Mouse (Mus musculus): ENCODE data around the gene Gprc6a.

DNA sequence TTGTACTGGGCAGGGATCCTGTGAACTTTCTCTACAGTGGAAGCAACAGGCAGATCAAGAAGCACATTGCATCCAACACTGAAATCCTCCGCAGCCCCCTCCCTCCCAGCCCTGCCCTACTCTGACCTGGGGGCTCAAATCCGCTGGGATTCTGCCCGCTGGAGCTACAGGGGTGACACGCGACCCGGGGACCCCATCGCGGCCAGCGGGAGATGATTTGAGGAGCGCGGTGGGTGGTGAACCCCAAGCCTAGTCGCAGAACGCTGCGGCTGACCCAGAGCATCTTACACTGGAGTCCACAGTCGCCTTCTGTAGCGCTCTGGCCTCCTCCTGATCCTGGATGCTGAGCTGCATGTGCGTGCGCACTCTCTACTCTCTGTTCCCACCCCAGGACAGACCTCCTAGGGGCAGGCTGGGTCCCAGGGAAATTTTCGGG lies 41.1 kb downstream of the Gprc6a start, which contains the start of gene Fam162b:
- TF ChIP-seq CTCF (IDR thresholded peaks at IDR 0.05; ENCODE audit: low read depth): no peak
- no peak for TF ChIP-seq EP300 (IDR thresholded peaks at IDR 0.05; ENCODE audit: low read depth)

Data from liver, embryonic 14.5 days (tissue).